Mouse (Mus musculus) T-helper 17 cell (primary cell): ENCODE data around the gene Fam45a.

ENCODE experiments used
- in situ Hi-C, 2 experiments: fragments of 300-600 bp; cut with MboI, MseI; formaldehyde crosslinking; loops; 1 replicate in 1 of 2; 2 replicates in 1 of 2; pipeline ENCODE4 v1.15.1; 2025; ENCODE audit warnings: high pct_unique_total_duplicates in 2 of 2

The Fam45a gene

DNA sequence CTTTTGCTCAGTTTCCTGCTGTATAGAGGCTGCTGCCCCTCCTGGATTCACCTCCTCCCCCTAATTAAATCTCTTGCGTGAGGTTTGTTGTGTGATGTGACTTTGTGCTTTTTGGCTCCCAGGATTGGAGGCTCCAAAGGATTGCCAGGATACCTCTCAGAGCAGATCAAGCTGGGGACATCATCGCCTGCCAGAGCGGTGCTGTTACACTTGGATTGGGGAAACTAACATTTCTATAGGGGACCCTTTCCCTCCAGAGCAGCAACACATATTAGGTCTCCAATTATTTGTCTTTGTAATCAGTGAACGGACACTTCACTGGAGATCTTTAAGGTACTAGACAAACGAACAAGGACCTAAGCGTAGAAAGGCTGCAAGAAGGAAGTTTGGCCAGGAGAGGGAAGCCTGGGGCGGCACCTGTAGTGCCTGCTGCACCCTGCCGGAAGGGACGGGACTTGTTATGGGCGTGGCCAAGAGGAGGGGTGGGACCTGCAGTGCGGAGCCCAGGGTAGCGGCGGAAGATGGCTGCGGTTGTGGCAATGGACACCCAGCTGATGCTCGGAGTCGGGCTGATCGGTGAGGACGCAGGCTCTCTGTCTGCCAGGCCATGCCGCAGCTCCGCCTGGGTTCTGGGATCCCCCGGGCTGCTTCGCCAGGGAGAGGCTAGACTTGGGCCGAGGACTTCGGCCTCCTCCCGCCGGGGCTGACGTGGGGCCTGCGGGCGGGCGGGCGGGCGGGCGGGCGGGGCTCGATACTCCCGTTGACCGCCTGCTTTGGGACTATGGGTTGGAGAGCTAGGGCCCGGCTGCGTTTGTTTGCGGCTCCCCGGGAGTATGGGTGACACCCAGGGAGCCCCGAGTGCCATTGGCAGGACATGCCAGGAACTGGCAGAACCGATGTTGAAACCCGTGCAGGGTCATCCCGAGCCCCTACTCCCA lies at the start of gene Fam45a:
Gene Fam45a, plus strand, starts transcription at position 488 of the 938 bp plus-strand sequence.
- in situ Hi-C loops = no loop called here

- in situ Hi-C loops = loop anchor here (25.0 kb wide), 2 partner anchors 1436 to 1461 kb away; partner anchors contain the start of genes Pdzd8 (in 1 of the 2) and Rps12-ps3 (in 1 of the 2)
These were observed 38.0 kb upstream of the Fam45a start for GRCm38 (mm10) chr19:60773366-60773765.

DNA sequence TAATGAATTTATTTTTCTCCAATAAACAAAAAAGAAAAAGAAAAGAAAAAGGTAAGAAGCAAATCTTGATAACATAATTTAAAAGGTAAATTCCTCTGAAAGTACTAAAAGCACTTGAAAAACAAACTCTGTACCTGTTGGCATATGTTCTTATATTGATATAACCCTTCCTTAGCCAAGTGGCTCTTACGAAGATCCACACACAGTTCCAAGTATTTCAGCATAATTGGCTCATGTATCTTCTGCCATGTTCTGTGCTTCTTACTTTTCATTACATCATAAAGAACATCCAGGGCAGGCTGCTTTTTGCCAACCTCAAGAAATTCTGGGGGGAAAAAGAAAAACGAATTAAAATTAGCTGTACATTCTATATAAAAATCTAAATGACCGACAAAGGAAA lies 29.4 kb upstream of the Fam45a start:
- in situ Hi-C loops = no loop called here

DNA sequence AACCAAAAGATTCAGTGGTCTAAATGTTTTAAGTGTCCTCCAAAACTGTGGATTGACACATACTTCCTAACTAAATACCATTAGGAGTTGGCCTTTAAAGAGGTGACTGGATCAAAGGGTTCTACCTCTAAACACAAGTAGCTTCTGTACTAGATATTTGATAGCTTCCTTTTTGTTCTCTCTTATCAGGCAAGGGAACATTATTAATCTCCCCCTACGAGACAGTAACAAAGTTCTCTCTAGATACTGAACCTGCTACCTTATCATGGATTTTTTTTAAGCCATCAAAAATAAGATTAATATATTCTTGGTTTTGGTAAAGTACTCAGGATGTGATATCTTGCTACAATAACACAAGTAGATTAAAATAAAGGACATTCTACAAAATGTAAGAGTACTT lies 26.7 kb upstream of the Fam45a start:
- in situ Hi-C loops = no loop called here

GRCm38 (mm10) chr19:60787465-60788150 lies 23.8 kb upstream of the Fam45a start:
- in situ Hi-C loops = no loop called here

GRCm38 (mm10) chr19:60788214-60788960 lies 23.0 kb upstream of the Fam45a start:
- in situ Hi-C loops = no loop called here

DNA sequence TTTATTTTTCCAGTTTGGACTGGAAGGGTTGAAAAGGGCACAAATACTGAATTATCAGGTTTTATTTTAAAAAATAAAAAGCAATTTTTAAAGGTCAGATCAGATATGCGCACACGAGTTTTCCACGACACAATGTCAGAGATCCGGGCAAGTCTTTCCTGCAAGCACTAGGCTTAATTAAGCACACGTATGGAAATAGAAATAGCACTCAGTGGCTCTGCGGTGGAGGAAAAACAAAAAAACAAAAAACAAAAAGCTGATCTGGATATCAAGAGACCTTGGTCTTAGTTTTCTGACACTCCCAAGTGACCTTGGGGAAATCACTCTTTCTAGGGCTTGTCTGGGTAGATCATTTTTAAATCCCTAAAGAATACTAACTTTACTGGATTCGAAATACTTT lies 21.9 kb upstream of the Fam45a start:
- in situ Hi-C loops = no loop called here

DNA sequence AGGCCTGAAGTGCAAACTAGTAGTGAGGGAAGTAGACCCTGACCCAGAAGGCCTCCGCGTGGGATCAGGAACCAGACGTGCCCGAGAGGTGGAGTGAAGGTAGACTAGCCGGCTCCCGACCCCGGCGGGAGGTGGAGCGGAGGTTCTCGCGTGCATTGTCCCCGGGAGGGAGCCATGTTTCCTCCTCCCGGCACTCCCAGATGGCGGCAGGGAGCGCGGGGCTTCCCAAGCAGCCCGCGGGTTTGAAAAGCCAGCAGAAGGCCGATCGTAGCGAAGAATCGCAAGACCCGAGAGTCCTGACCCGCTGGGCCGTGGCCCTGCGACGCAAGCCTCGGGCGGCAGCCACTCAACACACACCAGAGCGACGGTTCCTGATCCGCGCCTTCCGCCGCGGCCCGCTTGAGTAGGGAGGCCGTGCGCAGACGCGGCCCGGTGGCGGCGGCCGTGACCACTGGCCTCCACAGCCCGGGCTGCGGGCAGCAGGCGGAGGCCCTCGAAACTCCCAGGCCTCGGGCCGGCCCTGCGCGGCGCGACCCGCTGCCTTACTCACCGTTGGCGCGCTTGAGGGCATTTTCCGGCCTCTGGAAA lies 21.4 kb upstream of the Fam45a start:
- in situ Hi-C loops = no loop called here

DNA sequence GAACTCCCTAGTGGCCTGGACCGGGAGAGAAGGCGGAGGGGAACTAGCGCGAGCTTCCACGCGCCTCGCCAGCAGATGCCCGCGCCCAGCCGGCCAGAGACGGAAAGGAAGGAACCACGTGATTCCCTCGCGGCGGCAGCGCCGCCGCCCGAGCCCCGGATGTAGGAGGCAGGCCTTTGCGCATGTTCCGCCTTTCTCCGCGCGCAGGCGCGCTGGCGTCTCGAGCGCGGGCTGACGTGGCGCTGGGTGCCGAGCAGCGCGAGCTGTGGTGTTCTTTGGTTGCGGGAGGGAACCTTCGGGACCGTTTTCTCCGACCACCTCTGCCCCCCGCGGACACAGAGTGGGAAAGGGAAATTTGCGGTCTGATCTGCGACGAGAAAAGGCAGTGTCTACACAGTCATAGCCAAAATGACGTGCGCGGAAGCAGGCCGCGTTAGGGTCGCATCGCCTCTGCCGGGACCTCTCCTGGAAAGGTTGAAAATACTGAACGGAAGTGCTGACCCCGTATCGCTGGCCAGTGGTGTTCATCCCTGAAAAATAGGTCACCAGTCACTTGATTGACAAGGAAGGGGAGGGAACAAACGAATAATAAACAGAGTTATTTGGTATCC lies 20.7 kb upstream of the Fam45a start, which contains the start of gene Eif3a:
Gene Eif3a, minus strand, starts transcription at position 108 of the 611 bp plus-strand sequence.
- in situ Hi-C loops = no loop called here

DNA sequence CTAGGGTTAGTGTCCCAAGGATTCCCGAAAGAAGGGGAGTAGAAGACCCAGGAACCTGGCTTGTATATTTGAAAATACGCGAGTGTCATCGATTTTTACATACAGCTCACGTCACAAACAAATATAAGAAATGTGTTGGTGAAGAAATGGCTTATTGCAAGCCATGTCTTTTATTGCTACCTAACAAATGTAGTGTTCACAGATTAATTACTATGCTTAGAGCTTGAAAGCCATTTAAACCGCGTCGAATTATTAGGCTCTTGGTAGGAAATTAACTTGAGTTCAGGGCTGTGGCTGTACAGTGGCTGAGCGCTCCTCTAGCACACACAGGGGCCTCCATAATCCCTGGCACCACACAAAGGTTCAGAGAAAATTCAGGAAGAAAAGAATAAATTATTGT lies 20.2 kb upstream of the Fam45a start:
- in situ Hi-C loops = no loop called here

- in situ Hi-C loops = no loop called here
These were observed 18.1 kb upstream of the Fam45a start for GRCm38 (mm10) chr19:60793170-60793707.

- in situ Hi-C loops = no loop called here
These were observed 16.1 kb upstream of the Fam45a start for GRCm38 (mm10) chr19:60795244-60795643.

DNA sequence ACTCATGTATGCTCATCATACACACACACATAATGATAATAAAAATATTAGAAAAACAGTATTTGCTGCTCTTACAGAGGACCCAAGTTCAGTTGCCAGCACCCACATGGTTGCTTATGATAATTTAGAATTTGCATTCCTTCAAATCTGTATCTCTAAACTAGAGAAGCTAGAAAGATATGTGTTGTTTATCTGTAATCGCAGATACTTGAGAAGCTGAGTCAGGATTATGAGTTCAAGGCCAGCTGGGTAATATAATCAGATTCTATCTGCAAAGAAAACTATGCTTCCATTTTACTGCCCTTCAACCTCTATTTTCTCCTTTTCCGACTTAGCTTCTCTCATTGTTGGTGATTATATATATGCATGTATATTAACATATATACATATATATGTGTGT lies 14.0 kb upstream of the Fam45a start:
- in situ Hi-C loops = no loop called here

GRCm38 (mm10) chr19:60799867-60800569 lies 11.4 kb upstream of the Fam45a start:
- in situ Hi-C loops = loop anchor here in 1 of 2 experiments (5.0 kb wide), 1 partner anchor 62 kb away; the partner anchor contains the start of gene Sfxn4

- in situ Hi-C loops = loop anchor here in 1 of 2 experiments (5.0 kb wide), 1 partner anchor 57 kb away; the partner anchor contains the start of gene Sfxn4
These were observed 6.5 kb upstream of the Fam45a start for GRCm38 (mm10) chr19:60804903-60805302.

- in situ Hi-C loops = no loop called here
These were observed 1.5 kb upstream of the Fam45a start for GRCm38 (mm10) chr19:60809927-60810326.

GRCm38 (mm10) chr19:60812036-60812389 lies 628 bp downstream of the Fam45a start:
- in situ Hi-C loops = no loop called here

GRCm38 (mm10) chr19:60813133-60813532 lies 1.7 kb downstream of the Fam45a start:
- in situ Hi-C loops = no loop called here

- in situ Hi-C loops = no loop called here
These were observed 7.3 kb downstream of the Fam45a start for GRCm38 (mm10) chr19:60818677-60819076.

GRCm38 (mm10) chr19:60837747-60838146 lies 26.4 kb downstream of the Fam45a start:
- in situ Hi-C loops = loop anchor here in 1 of 2 experiments (5.0 kb wide), 1 partner anchor 245 kb away; no protein-coding TSS in a partner anchor
